Mouse (Mus musculus) thymus, adult 2 months (tissue): ENCODE results near the gene Tom1l2.

Source experiments
- CTCF ChIP-seq: fragments of 200-500 bp; IDR thresholded peaks from 2 replicates; pipeline ENCODE4 v1.5.1; 2012; ENCODE audit warnings: mild to moderate bottlenecking, control low read depth, low read length, moderate library complexity, borderline replicate concordance; ENCODE audit not compliant: control insufficient read depth, poor library complexity, insufficient read depth; ENCODE audit errors: extremely low read depth
- POLR2A ChIP-seq: fragments of 200-500 bp; IDR thresholded peaks from 2 replicates; pipeline ENCODE4 v1.6.1; 2012; ENCODE audit warnings: mild to moderate bottlenecking, low read length, control low read depth, moderate library complexity; ENCODE audit not compliant: control insufficient read depth, poor library complexity, insufficient read depth; ENCODE audit errors: extremely low read depth

- no peak for TF ChIP-seq CTCF
- TF ChIP-seq POLR2A = no peak
Measured at GRCm38 (mm10) chr11:60339361-60339760, 13.3 kb downstream of the Tom1l2 start.
